Comparison of ENCODE assay signal across 31 mouse cellular contexts in the genomic region with DNA sequence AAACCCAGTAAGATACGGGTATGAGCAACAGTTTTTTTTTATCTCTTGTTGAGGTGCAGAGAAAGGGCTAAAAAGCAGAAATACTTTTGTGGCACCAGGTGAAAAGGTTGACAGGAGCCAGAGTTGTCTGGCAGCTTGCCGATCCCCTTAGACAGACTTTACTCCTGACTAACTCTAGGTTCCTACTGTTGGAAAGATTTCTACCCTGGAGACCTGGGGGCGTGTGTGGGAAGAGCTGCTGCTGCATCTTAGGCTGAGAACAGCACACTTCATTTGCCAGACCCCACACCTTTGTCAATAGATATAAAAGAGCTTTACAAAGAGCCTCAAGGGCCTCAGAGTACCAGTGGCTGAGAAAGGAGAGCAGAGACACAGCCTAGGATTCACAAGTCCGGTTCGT. TPM values are rescaled to one million over a fixed set of nuclear protein-coding genes. Genes with fewer than 3 reads are reported as not detected.
A peak's percentile ranks its signal among the peaks of the same experiment; 100 is the strongest.
DNase-seq lines count a peak whose midpoint lies in the region; TF ChIP-seq lines count a peak whose summit lies in the region.
"Had no signal": no experiment of that assay in that cellular context is flagged by ENCODE, and none has a peak within 500 bp of the region (broad histone marks: within the 10 kb centered on the region; RNA-seq: fewer than 3 reads in every experiment).

No protein-coding gene starts in this region.

- H3K27ac ChIP-seq in layer of hippocampus, adult 2 months = peak overlapping the region; percentile 64; the same call in 1 of the 2 replicates
- H3K27ac ChIP-seq: embryonic facial prominence, embryonic 10.5 days; embryonic facial prominence, embryonic 13.5 days; forebrain, embryonic 12.5 days; forebrain, embryonic 15.5 days; heart, adult 2 months; heart, embryonic 10.5 days; heart, embryonic 13.5 days; hindbrain, embryonic 14.5 days; hindbrain, postnatal 0 days had no signal

- DNase-seq in layer of hippocampus, adult 2 months (ENCODE audit: low spot score in 2 of 2) = no peak
- DNase-seq in layer of hippocampus, adult 9-10 months (ENCODE audit: low spot score) = no peak
- DNase-seq in right cerebral cortex, adult 18-20 months = peak; percentile 59
- no peak for DNase-seq in right cerebral cortex, postnatal 4 days
- DNase-seq in brain, adult 2 months (ENCODE audit: low read depth, low spot score) = peak; percentile 56
- peak; percentile 22 to 25 for DNase-seq in left cerebral cortex, adult 9 months (ENCODE audit: low spot score in 2 of 2)
- DNase-seq: adrenal gland, adult 2 months; adrenal gland, postnatal 14 days; cerebellum, adult 11-12 months; cerebellum, adult 8-10 months; cerebellum, postnatal 10 days; cerebellum, postnatal 36 days; embryo, embryonic 11 days; gastrocnemius, postnatal 10 days; gastrocnemius, postnatal 36 days; heart, adult 2 months; heart, postnatal 14 days; heart, postnatal 4 days had no signal

- TF ChIP-seq CTCF in layer of hippocampus, adult 2 months (conservative IDR thresholded peaks at IDR 0.05) = no peak

- no peak overlapping the region for H3K4me3 ChIP-seq in layer of hippocampus, adult 2 months
- H3K4me3 ChIP-seq: embryonic facial prominence, embryonic 10.5 days; embryonic facial prominence, embryonic 13.5 days; erythroblast, embryonic 14.5 days; forebrain, embryonic 12.5 days; forebrain, embryonic 15.5 days; heart, adult 2 months; heart, embryonic 10.5 days; heart, embryonic 13.5 days had no signal

RNA-seq across cellular contexts. Expression of gene Ppp3r2, which starts 17.0 kb away (rescaled TPM):
- total RNA-seq in layer of hippocampus, adult 2 months (2021) = under 1 TPM; 0.74 to 0.81 TPM
- total RNA-seq: adrenal gland, adult 2 months; adrenal gland, postnatal 14 days; adrenal gland, postnatal 4 days; gastrocnemius, adult 18-20 months; gastrocnemius, postnatal 36 days; granulocyte monocyte progenitor cell, adult 5-6 weeks; heart, adult 2 months; heart, postnatal 14 days; heart, postnatal 4 days; MEL had no signal

RNA-seq across cellular contexts. Expression of gene Rnf20, which starts 33.0 kb away (rescaled TPM):
- 10 to 100 TPM; 77.1 to 86.5 TPM for total RNA-seq in layer of hippocampus, adult 2 months (2021)

Comparison
In these comparisons a context has a peak if more than half of its experiments do, and no peak if none do; other contexts are left out.
1. DNase-seq: peak in right cerebral cortex, adult 18-20 months (single experiment), brain, adult 2 months (single experiment) and left cerebral cortex, adult 9 months (2 of 2); none in layer of hippocampus, adult 2 months (0 of 2), layer of hippocampus, adult 9-10 months (single experiment) and right cerebral cortex, postnatal 4 days (single experiment).